Mouse (Mus musculus): ENCODE data around the gene Tcp10a. TPM values are rescaled to one million over a fixed set of nuclear protein-coding genes. Genes with fewer than 3 reads are reported as not detected.
"Not testable (repeated sequence)": the region's sequence is repeated elsewhere in the genome, so short reads cannot be mapped to it uniquely, and the experiment has no call there.

The Tcp10a gene
- total RNA-seq (2021): not detected

- DNase-seq: not testable (repeated sequence)
These were observed at the start of gene Tcp10a for GRCm38 (mm10) chr17:7324346-7324745. TSS of gene Tcp10a (plus strand) at chr17:7324646.

GRCm38 (mm10) chr17:7278702-7279242, 45.7 kb upstream of the Tcp10a start:
- DNase-seq: no peak

- DNase-seq: no peak
These were observed 45.2 kb upstream of the Tcp10a start for GRCm38 (mm10) chr17:7279251-7279650.

GRCm38 (mm10) chr17:7284297-7284910, 40.0 kb upstream of the Tcp10a start:
- DNase-seq: peak; percentile 79

- DNase-seq: no peak
These were observed 39.2 kb upstream of the Tcp10a start for GRCm38 (mm10) chr17:7285292-7285691.

GRCm38 (mm10) chr17:7286422-7287050, 37.9 kb upstream of the Tcp10a start:
- no peak for DNase-seq

- DNase-seq: no peak
These were observed 32.3 kb upstream of the Tcp10a start for GRCm38 (mm10) chr17:7292012-7292684.

GRCm38 (mm10) chr17:7306278-7307196, 17.9 kb upstream of the Tcp10a start:
- peak; percentile 61 for DNase-seq

- DNase-seq: not testable (repeated sequence)
These were observed 8.6 kb upstream of the Tcp10a start for GRCm38 (mm10) chr17:7315693-7316382.

- not testable (repeated sequence) for DNase-seq
These were observed 4.7 kb upstream of the Tcp10a start for GRCm38 (mm10) chr17:7319789-7320188.

- not testable (repeated sequence) for DNase-seq
These were observed 2.0 kb downstream of the Tcp10a start for GRCm38 (mm10) chr17:7326415-7326814.

- not testable (repeated sequence) for DNase-seq
These were observed 8.3 kb downstream of the Tcp10a start for GRCm38 (mm10) chr17:7332745-7333144.

GRCm38 (mm10) chr17:7337381-7337780, 12.9 kb downstream of the Tcp10a start:
- not testable (repeated sequence) for DNase-seq

- not testable (repeated sequence) for DNase-seq
These were observed 24.3 kb downstream of the Tcp10a start for GRCm38 (mm10) chr17:7348765-7349164.

- not testable (repeated sequence) for DNase-seq
These were observed 28.1 kb downstream of the Tcp10a start, which contains the start of gene Ttll2 for GRCm38 (mm10) chr17:7352596-7352995. TSS of gene Ttll2 (minus strand) at chr17:7352696.

- DNase-seq: not testable (repeated sequence)
These were observed 35.4 kb downstream of the Tcp10a start for GRCm38 (mm10) chr17:7359806-7360205.

- DNase-seq: peak; percentile 76
These were observed 36.5 kb downstream of the Tcp10a start for GRCm38 (mm10) chr17:7360749-7361465.

GRCm38 (mm10) chr17:7365615-7366014, 41.2 kb downstream of the Tcp10a start:
- not testable (repeated sequence) for DNase-seq

- not testable (repeated sequence) for DNase-seq
These were observed 41.8 kb downstream of the Tcp10a start for GRCm38 (mm10) chr17:7366265-7366664.

- not testable (repeated sequence) for DNase-seq
These were observed 42.4 kb downstream of the Tcp10a start for GRCm38 (mm10) chr17:7366676-7367374.
